ENCODE assay signal across 18 mouse cellular contexts in the genomic region with DNA sequence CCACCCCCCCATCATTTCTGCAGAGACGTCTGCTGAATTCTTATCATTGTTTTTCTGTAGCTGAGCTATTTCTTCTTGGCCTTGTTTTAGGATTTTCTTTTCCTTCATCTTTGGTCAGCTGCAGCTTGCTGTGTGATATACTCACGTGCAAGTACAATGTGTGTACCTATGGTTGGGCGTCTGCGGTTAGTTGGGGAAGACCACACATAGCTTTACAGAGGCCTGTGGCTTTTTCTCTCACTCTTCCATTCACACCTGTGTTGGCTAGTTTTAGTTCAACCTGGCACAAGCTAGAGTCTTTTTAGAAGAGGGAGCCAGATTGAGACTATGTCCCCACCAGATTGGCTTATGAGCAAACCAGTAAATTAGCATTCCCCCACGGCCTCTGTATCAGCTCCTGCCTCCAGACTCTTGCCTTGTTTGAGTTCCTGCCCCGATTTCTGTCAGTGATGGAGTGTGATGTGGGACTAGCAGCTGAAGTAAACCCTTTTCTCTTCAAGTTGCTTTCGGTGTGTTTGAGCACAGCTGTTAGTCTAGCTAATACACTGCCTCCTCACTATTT. TPM values are rescaled to one million over a fixed set of nuclear protein-coding genes. Genes with fewer than 3 reads are reported as not detected.
DNase-seq lines count a peak whose midpoint lies in the region; ATAC-seq and TF ChIP-seq lines count a peak whose summit lies in the region.
"Had no signal": no experiment of that assay in that cellular context is flagged by ENCODE, and none has a peak within 500 bp of the region (broad histone marks: within the 10 kb centered on the region; RNA-seq: fewer than 3 reads in every experiment).

No protein-coding gene starts in this region.

- 72% methylated on average over 7 of the region's 7 CpGs for WGBS in intestine, postnatal 0 days

- no peaks in the 10 kb centered on the region for H3K4me1 ChIP-seq in intestine, postnatal 0 days (replicated peaks; ENCODE audit: control insufficient read depth, insufficient read depth, low read length)
- H3K4me1 ChIP-seq: limb, embryonic 13.5 days had no signal

- no peak overlapping the region for H3K27ac ChIP-seq in intestine, postnatal 0 days (ENCODE audit: low read depth, low read length)
- H3K27ac ChIP-seq: embryonic facial prominence, embryonic 13.5 days; heart, adult 2 months; limb, embryonic 13.5 days; midbrain, embryonic 13.5 days had no signal

- H3K4me3 ChIP-seq in intestine, postnatal 0 days (ENCODE audit: low read depth, low read length): no peak overlapping the region
- H3K4me3 ChIP-seq: embryonic facial prominence, embryonic 13.5 days; heart, adult 2 months; limb, embryonic 13.5 days; midbrain, embryonic 13.5 days had no signal

- H3K36me3 ChIP-seq in intestine, postnatal 0 days (ENCODE audit: control insufficient read depth, insufficient read depth): no peaks in the 10 kb centered on the region; the same call in 1 of the 2 replicates
- H3K36me3 ChIP-seq: embryonic facial prominence, embryonic 13.5 days; limb, embryonic 13.5 days had no signal

- H3K27me3 ChIP-seq in intestine, postnatal 0 days (replicated peaks; ENCODE audit: control insufficient read depth, insufficient read depth, low read length): no peaks in the 10 kb centered on the region
- H3K27me3 ChIP-seq: limb, embryonic 13.5 days; midbrain, embryonic 13.5 days had no signal

- H3K9ac ChIP-seq in intestine, postnatal 0 days (ENCODE audit: low read depth, low read length): no peak overlapping the region
- H3K9ac ChIP-seq: embryonic facial prominence, embryonic 13.5 days; limb, embryonic 13.5 days; midbrain, embryonic 13.5 days had no signal

- H3K9me3 ChIP-seq in intestine, postnatal 0 days (ENCODE audit: control insufficient read depth): no peaks in the 10 kb centered on the region
- H3K9me3 ChIP-seq: embryonic facial prominence, embryonic 13.5 days; limb, embryonic 13.5 days; midbrain, embryonic 13.5 days had no signal

- peak; percentile 25; the same call in 1 of the 2 replicates for ATAC-seq in frontal cortex, adult (ENCODE audit: low TSS enrichment)
- ATAC-seq in megakaryocyte-erythroid progenitor cell, adult 5-6 weeks (replicated peaks; ENCODE audit: low FRiP score, low TSS enrichment, poor library complexity, severe bottlenecking): 0 out of 2 replicates have a peak, but pooled peaks have one; percentile 28
- ATAC-seq in intestine, postnatal 0 days: no peak
- ATAC-seq: hindbrain, embryonic 16.5 days; midbrain, embryonic 13.5 days had no signal

- TF ChIP-seq CTCF in intestine, postnatal 0 days (IDR thresholded peaks at IDR 0.05; ENCODE audit: low read depth): no peak

- no peak overlapping the region for H3K4me2 ChIP-seq in intestine, postnatal 0 days (replicated peaks; ENCODE audit: low read depth)
- H3K4me2 ChIP-seq: embryonic facial prominence, embryonic 13.5 days; limb, embryonic 13.5 days; midbrain, embryonic 13.5 days had no signal

- no peak for DNase-seq in frontal cortex, postnatal 36 days (ENCODE audit: low spot score in 2 of 2)
- DNase-seq in T-cell, adult 2 months (ENCODE audit: low spot score): peak; percentile 35
- DNase-seq in thymus, postnatal 14 days: peak; percentile 71
- no peak for DNase-seq in urinary bladder, postnatal 36 days (ENCODE audit: low spot score in 2 of 2)
- DNase-seq in cerebellum, adult 11 months: no peak
- DNase-seq: gastrocnemius, postnatal 10 days; heart, adult 2 months; right cerebral cortex, postnatal 25 days had no signal

RNA-seq across cellular contexts. Expression of gene Gm1043, which starts 1.9 kb away (rescaled TPM):
- 0.25 and 0.39 TPM in 2 replicates for total RNA-seq in megakaryocyte-erythroid progenitor cell, adult 5-6 weeks (2014; fragmentation: Nextera tagmentation)
- total RNA-seq in megakaryocyte-erythroid progenitor cell, adult 5-6 weeks (2017): 0.15 and 0.94 TPM in 2 replicates
- polyA plus RNA-seq in intestine, postnatal 0 days (2015; fragmentation: Nextera tagmentation; extraction: Ambion mirVana): 0.03 TPM in 1 of 2 replicates, not detected in the other
- total RNA-seq: gastrocnemius, postnatal 10 days; heart, adult 2 months had no signal
- polyA plus RNA-seq: C2C12; embryonic facial prominence, embryonic 13.5 days; heart, adult 2 months; heart, embryonic 16.5 days; liver, embryonic 16.5 days had no signal

Comparison
In these comparisons a context has a peak if more than half of its experiments do, and no peak if none do; other contexts are left out.
1. DNase-seq: peak in T-cell, adult 2 months (single experiment) and thymus, postnatal 14 days (single experiment); none in frontal cortex, postnatal 36 days (0 of 2), urinary bladder, postnatal 36 days (0 of 2) and cerebellum, adult 11 months (single experiment).